In genomic region chr2:30656711-30657555, GRCm38 (mm10) we compare ENCODE assay signal across 8 mouse cellular contexts.
DNase-seq lines count a peak whose midpoint lies in the region; ATAC-seq lines count a peak whose summit lies in the region.

No protein-coding gene starts in this region.

- H3K27me3 ChIP-seq in liver, embryonic 11.5 days (replicated peaks; ENCODE audit: control insufficient read depth, insufficient read depth, low read length): no peaks in the 10 kb centered on the region
- no peaks in the 10 kb centered on the region for H3K27me3 ChIP-seq in forebrain, embryonic 15.5 days
- no peaks in the 10 kb centered on the region for H3K27me3 ChIP-seq in neural tube, embryonic 15.5 days (replicated peaks)

- H3K9ac ChIP-seq in liver, embryonic 11.5 days (ENCODE audit: low read depth, low read length): no peak overlapping the region; the same call in 1 of the 2 replicates
- H3K9ac ChIP-seq in forebrain, embryonic 15.5 days (replicated peaks): 0 out of 2 replicates have a peak overlapping the region, but pooled peaks have one; percentile 51
- no peak overlapping the region for H3K9ac ChIP-seq in neural tube, embryonic 15.5 days (replicated peaks)

- H3K36me3 ChIP-seq in liver, embryonic 11.5 days (ENCODE audit: control insufficient read depth, insufficient read depth, low read length): no peaks in the 10 kb centered on the region
- H3K36me3 ChIP-seq in forebrain, embryonic 15.5 days: no peaks in the 10 kb centered on the region
- no peaks in the 10 kb centered on the region for H3K36me3 ChIP-seq in neural tube, embryonic 15.5 days

- H3K4me3 ChIP-seq in liver, embryonic 11.5 days (ENCODE audit: low read depth, low read length): no peak overlapping the region
- H3K4me3 ChIP-seq in forebrain, embryonic 15.5 days: no peak overlapping the region
- H3K4me3 ChIP-seq in neural tube, embryonic 15.5 days (replicated peaks): no peak overlapping the region

- H3K9me3 ChIP-seq in liver, embryonic 11.5 days (ENCODE audit: control insufficient read depth, low read length): no peaks in the 10 kb centered on the region
- H3K9me3 ChIP-seq in forebrain, embryonic 15.5 days: no peaks in the 10 kb centered on the region
- H3K9me3 ChIP-seq in neural tube, embryonic 15.5 days (replicated peaks): no peaks in the 10 kb centered on the region

- H3K4me2 ChIP-seq in liver, embryonic 11.5 days: no peak overlapping the region
- H3K4me2 ChIP-seq in forebrain, embryonic 15.5 days (replicated peaks): no peak overlapping the region
- H3K4me2 ChIP-seq in neural tube, embryonic 15.5 days: no peak overlapping the region

- 52% methylated on average over 13 of the region's 13 CpGs for WGBS in liver, embryonic 11.5 days
- WGBS in forebrain, embryonic 15.5 days: 47% methylated on average over 13 of the region's 13 CpGs
- 38% methylated on average over 13 of the region's 13 CpGs for WGBS in neural tube, embryonic 15.5 days

- no peak for ATAC-seq in liver, embryonic 11.5 days (replicated peaks; ENCODE audit: low FRiP score)
- no peak for ATAC-seq in forebrain, embryonic 15.5 days (replicated peaks)
- ATAC-seq in neural tube, embryonic 15.5 days (ENCODE audit: low FRiP score): no peak

- no peak for DNase-seq in liver, embryonic 11.5 days (ENCODE audit: low spot score)
- DNase-seq in liver: no peak
- peak; percentile 41 for DNase-seq in kidney, postnatal 14 days
- DNase-seq in left cerebral cortex, adult 9 months (ENCODE audit: low spot score in 2 of 2): no peak
- DNase-seq in natural killer cell, adult 2 months (ENCODE audit: low spot score in 2 of 2): no peak
- no peak for DNase-seq in frontal cortex, postnatal 36 days (ENCODE audit: low spot score in 2 of 2)

- peaks cover 43% of the 10 kb centered on the region for H3K4me1 ChIP-seq in liver, embryonic 11.5 days (replicated peaks; ENCODE audit: control insufficient read depth, insufficient read depth, low read length)
- peaks cover 81% of the 10 kb centered on the region for H3K4me1 ChIP-seq in forebrain, embryonic 15.5 days
- peaks cover 94% of the 10 kb centered on the region for H3K4me1 ChIP-seq in neural tube, embryonic 15.5 days

- peak overlapping the region; percentile 83; the same call in 1 of the 2 replicates for H3K27ac ChIP-seq in liver, embryonic 11.5 days (ENCODE audit: low read depth, low read length)
- peak overlapping the region; percentile 98 for H3K27ac ChIP-seq in forebrain, embryonic 15.5 days (replicated peaks)
- peak overlapping the region; percentile 98 for H3K27ac ChIP-seq in neural tube, embryonic 15.5 days (replicated peaks)
